Mouse (Mus musculus): ENCODE measurements around the gene Sgk2.

Gene Sgk2

GRCm38 (mm10) chr2:162987218-162987617, at the start of gene Sgk2:
Sgk2 (plus strand) TSS chr2:162987330.
- DNase-seq: no peak

- DNase-seq: no peak
Measured at GRCm38 (mm10) chr2:162939562-162939961, 47.6 kb upstream of the Sgk2 start.

GRCm38 (mm10) chr2:162943148-162943846, 43.8 kb upstream of the Sgk2 start, which contains the start of gene L3mbtl1:
L3mbtl1 (plus strand) TSS chr2:162943472.
- DNase-seq: peak; percentile 22

- no peak for DNase-seq
Measured at GRCm38 (mm10) chr2:162943931-162944330, 43.2 kb upstream of the Sgk2 start.

- no peak for DNase-seq
Measured at GRCm38 (mm10) chr2:162946964-162947363, 40.2 kb upstream of the Sgk2 start.

GRCm38 (mm10) chr2:162947736-162948135, 39.4 kb upstream of the Sgk2 start:
- DNase-seq: no peak

GRCm38 (mm10) chr2:162948221-162948620, 38.9 kb upstream of the Sgk2 start:
- no peak for DNase-seq

GRCm38 (mm10) chr2:162950776-162951175, 36.4 kb upstream of the Sgk2 start:
- no peak for DNase-seq

- DNase-seq: no peak
Measured at GRCm38 (mm10) chr2:162956843-162957242, 30.3 kb upstream of the Sgk2 start.

- DNase-seq: no peak
Measured at GRCm38 (mm10) chr2:162961321-162961720, 25.8 kb upstream of the Sgk2 start.

GRCm38 (mm10) chr2:162966734-162967133, 20.4 kb upstream of the Sgk2 start:
- DNase-seq: no peak

- DNase-seq: peak; percentile 56
Measured at GRCm38 (mm10) chr2:162968357-162968756, 18.8 kb upstream of the Sgk2 start.

- DNase-seq: no peak
Measured at GRCm38 (mm10) chr2:162969101-162969500, 18.0 kb upstream of the Sgk2 start.

- no peak for DNase-seq
Measured at GRCm38 (mm10) chr2:162970896-162971295, 16.2 kb upstream of the Sgk2 start.

- no peak for DNase-seq
Measured at GRCm38 (mm10) chr2:162972752-162973151, 14.4 kb upstream of the Sgk2 start.

- DNase-seq: no peak
Measured at GRCm38 (mm10) chr2:162973206-162973605, 13.9 kb upstream of the Sgk2 start.

- no peak for DNase-seq
Measured at GRCm38 (mm10) chr2:162973637-162974036, 13.5 kb upstream of the Sgk2 start.

- DNase-seq: no peak
Measured at GRCm38 (mm10) chr2:162975157-162975775, 11.9 kb upstream of the Sgk2 start.

GRCm38 (mm10) chr2:162976001-162976400, 11.1 kb upstream of the Sgk2 start:
- no peak for DNase-seq

GRCm38 (mm10) chr2:162984381-162984780, 2.7 kb upstream of the Sgk2 start:
- no peak for DNase-seq

GRCm38 (mm10) chr2:162985923-162986322, 1.2 kb upstream of the Sgk2 start:
- no peak for DNase-seq

GRCm38 (mm10) chr2:162986764-162987163, 366 bp upstream of the Sgk2 start:
- DNase-seq: no peak

- no peak for DNase-seq
Measured at GRCm38 (mm10) chr2:162988235-162988634, 1.1 kb downstream of the Sgk2 start.

GRCm38 (mm10) chr2:162991394-162992083, 4.4 kb downstream of the Sgk2 start:
- DNase-seq: no peak
